13 mouse cellular contexts compared by ENCODE assay signal in genomic region chr16:21265417-21265816, GRCm38 (mm10).
"Had no signal": no experiment of that assay in that cellular context is flagged by ENCODE, and none has a peak within 500 bp of the region (broad histone marks: within the 10 kb centered on the region; RNA-seq: fewer than 3 reads in every experiment).

No protein-coding gene starts in this region.

- ATAC-seq: intestine, embryonic 16.5 days had no signal

- H3K4me3 ChIP-seq: layer of hippocampus, adult 2 months; limb, embryonic 10.5 days; limb, embryonic 13.5 days; liver, embryonic 13.5 days had no signal

- H3K4me1 ChIP-seq: liver, embryonic 13.5 days had no signal

- H3K27ac ChIP-seq: layer of hippocampus, adult 2 months; limb, embryonic 10.5 days; limb, embryonic 13.5 days; liver, embryonic 13.5 days had no signal

- H3K27me3 ChIP-seq: limb, embryonic 13.5 days; liver, embryonic 13.5 days had no signal

- H3K36me3 ChIP-seq: limb, embryonic 10.5 days; limb, embryonic 13.5 days; liver, embryonic 13.5 days had no signal

- H3K9me3 ChIP-seq: limb, embryonic 10.5 days; limb, embryonic 13.5 days; liver, embryonic 13.5 days had no signal

- DNase-seq: layer of hippocampus, adult 9-11 months; liver, embryonic 13.5 days; lung, adult 2 months; lung, postnatal 14 days; lung, postnatal 4 days; midbrain, embryonic 14.5 days; thymus, adult 18-20 months; thymus, postnatal 4 days had no signal

- H3K4me2 ChIP-seq: limb, embryonic 13.5 days; liver, embryonic 13.5 days; midbrain, embryonic 11.5 days had no signal

- H3K9ac ChIP-seq: limb, embryonic 13.5 days; liver, embryonic 13.5 days had no signal
